Mouse (Mus musculus) megakaryocyte, embryonic 14.5 days (primary cell): ENCODE measurements around the gene Fnbp4.

ENCODE experiments used
- FLI1 ChIP-seq: IDR thresholded peaks from 2 replicates; pipeline ENCODE4 v1.6.1; 2012; ENCODE audit warnings: low read length, inconsistent platforms, mixed read lengths
- GATA1 ChIP-seq: IDR thresholded peaks from 3 replicates; pipeline ENCODE4 v1.6.1; 2012; ENCODE audit warnings: mixed read lengths, low read length, inconsistent platforms, borderline replicate concordance

DNA sequence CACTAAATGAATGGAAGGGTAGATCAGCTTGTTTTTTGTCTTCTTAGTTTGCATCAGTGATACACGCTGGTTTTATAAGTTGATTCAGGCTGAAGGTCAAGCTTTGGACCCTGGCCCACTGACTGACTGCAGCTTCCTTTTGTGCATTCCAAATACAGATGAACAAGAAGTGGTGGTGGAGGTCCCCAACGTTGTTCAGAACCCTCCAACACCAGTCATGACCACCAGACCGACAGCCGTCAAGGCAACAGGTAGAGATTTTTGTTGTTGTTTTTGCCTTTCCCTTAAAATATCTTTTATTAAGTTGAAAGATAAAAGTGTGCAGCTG lies 1.3 kb downstream of the Fnbp4 start:
- TF ChIP-seq FLI1 (no peak), GATA1 (no peak)
